Mouse (Mus musculus) retina, embryonic 14.5 days (tissue): ENCODE data around the gene Cyb5r3.

Experiments used
- DNase-seq: peaks from one replicate; pipeline ENCODE4 v3.0.0-alpha.2; 2015; ENCODE audit warnings: low spot score

Gene Cyb5r3

GRCm38 (mm10) chr15:83169772-83170722 is 2.3 kb downstream of the Cyb5r3 start:
- no peak for DNase-seq

- DNase-seq: no peak
Measured at GRCm38 (mm10) chr15:83168875-83169771, 3.3 kb downstream of the Cyb5r3 start.

- no peak for DNase-seq
Measured at GRCm38 (mm10) chr15:83168311-83168710, 4.1 kb downstream of the Cyb5r3 start.

GRCm38 (mm10) chr15:83167550-83168065 is 4.8 kb downstream of the Cyb5r3 start:
- no peak for DNase-seq

- DNase-seq: no peak
Measured at GRCm38 (mm10) chr15:83167126-83167525, 5.3 kb downstream of the Cyb5r3 start.

- DNase-seq: no peak
Measured at GRCm38 (mm10) chr15:83166642-83167041, 5.8 kb downstream of the Cyb5r3 start.

- no peak for DNase-seq
Measured at GRCm38 (mm10) chr15:83165526-83166315, 6.7 kb downstream of the Cyb5r3 start.

GRCm38 (mm10) chr15:83164971-83165471 is 7.4 kb downstream of the Cyb5r3 start:
- no peak for DNase-seq

- no peak for DNase-seq
Measured at GRCm38 (mm10) chr15:83162818-83163485, 9.4 kb downstream of the Cyb5r3 start.

GRCm38 (mm10) chr15:83162001-83162400 is 10.4 kb downstream of the Cyb5r3 start:
- DNase-seq: no peak

- no peak for DNase-seq
Measured at GRCm38 (mm10) chr15:83161062-83161748, 11.2 kb downstream of the Cyb5r3 start.

GRCm38 (mm10) chr15:83160561-83160960 is 11.8 kb downstream of the Cyb5r3 start:
- DNase-seq: no peak

GRCm38 (mm10) chr15:83159823-83160222 is 12.6 kb downstream of the Cyb5r3 start:
- DNase-seq: no peak

- DNase-seq: no peak
Measured at GRCm38 (mm10) chr15:83158587-83159160, 13.7 kb downstream of the Cyb5r3 start.

- no peak for DNase-seq
Measured at GRCm38 (mm10) chr15:83157667-83158064, 14.7 kb downstream of the Cyb5r3 start.

- peak; percentile 71 for DNase-seq
Measured at GRCm38 (mm10) chr15:83156929-83157666, 15.3 kb downstream of the Cyb5r3 start.

GRCm38 (mm10) chr15:83155672-83156419 is 16.5 kb downstream of the Cyb5r3 start:
- DNase-seq: no peak

GRCm38 (mm10) chr15:83154309-83154708 is 18.1 kb downstream of the Cyb5r3 start:
- no peak for DNase-seq
